Mouse (Mus musculus) liver, embryonic 11.5 days (tissue): ENCODE data around the gene Ggct. TPM values are rescaled to one million over a fixed set of nuclear protein-coding genes. Genes with fewer than 3 reads are reported as not detected.

Experiments used
- ATAC-seq: fragments of 200-750 bp; cut with Nextera tagmentation; replicated peaks from 2 replicates; pipeline ENCODE4 v1.8.0; 2017; ENCODE audit warnings: moderate number of reproducible peaks, mild to moderate bottlenecking, moderate TSS enrichment, moderate library complexity; ENCODE audit not compliant: low FRiP score
- DNase-seq: peaks from one replicate; pipeline ENCODE4 v3.0.0-alpha.2; 2017; ENCODE audit warnings: low spot score
- H3K27ac ChIP-seq: fragments of 300-500 bp; sonication (generic); 2 replicates; pipeline ENCODE4 v1.5.1; 2014; ENCODE audit warnings: mild to moderate bottlenecking, low read depth, low read length, control low read depth
- H3K27me3 ChIP-seq: fragments of 300-500 bp; sonication (generic); replicated peaks from 2 replicates; pipeline ENCODE4 v1.6.1; 2014; ENCODE audit warnings: low read length, mixed read lengths; ENCODE audit not compliant: control insufficient read depth, insufficient read depth
- H3K36me3 ChIP-seq: fragments of 300-500 bp; sonication (generic); 2 replicates; pipeline ENCODE4 v1.6.1; 2014; ENCODE audit warnings: mild to moderate bottlenecking, low read length, moderate library complexity, mixed read lengths; ENCODE audit not compliant: control insufficient read depth, insufficient read depth
- H3K4me1 ChIP-seq: fragments of 300-500 bp; sonication (generic); replicated peaks from 2 replicates; pipeline ENCODE4 v1.6.1; 2014; ENCODE audit warnings: low read length, mixed read lengths; ENCODE audit not compliant: control insufficient read depth, insufficient read depth
- H3K4me2 ChIP-seq: fragments of 300-500 bp; sonication (generic); 2 replicates; pipeline ENCODE4 v1.6.1; 2014; ENCODE audit warnings: mild to moderate bottlenecking, control low read depth, moderate library complexity
- H3K4me3 ChIP-seq: fragments of 300-500 bp; sonication (generic); 2 replicates; pipeline ENCODE4 v1.5.1; 2014; ENCODE audit warnings: low read depth, low read length, control low read depth
- H3K9ac ChIP-seq: fragments of 300-500 bp; sonication (generic); 2 replicates; pipeline ENCODE4 v1.6.1; 2014; ENCODE audit warnings: low read depth, low read length, control low read depth
- H3K9me3 ChIP-seq: fragments of 300-500 bp; sonication (generic); 2 replicates; pipeline ENCODE4 v1.6.1; 2016; ENCODE audit warnings: low read length, inconsistent platforms, mixed read lengths; ENCODE audit not compliant: control insufficient read depth
- WGBS: fragments of 180-500 bp; shearing (Covaris S2); extraction: QIAGEN DNeasy Blood & Tissue Kit; methylation state at CpG from one replicate; pipeline ENCODE4 v1.1.7; 2014; 5-methylcytosine and 5-hydroxymethylcytosine counted together
- polyA plus RNA-seq: library from polyadenylated mRNA; unstranded; fragments of >200 nt; fragmentation: Nextera tagmentation; extraction: Ambion mirVana; gene quantifications from 2 replicates; pipeline ENCODE4 v1.2.1, GENCODE M21; 2014

Gene Ggct
- polyA plus RNA-seq, 1 experiment from 2014 or later, result 11.8 TPM

- H3K4me3 ChIP-seq, result no peak overlapping the region
- H3K9me3 ChIP-seq, result no peaks in the 10 kb centered on the region
- DNase-seq, result no peak
- H3K27ac ChIP-seq, result no peak overlapping the region
- no peak overlapping the region for H3K4me2 ChIP-seq
- no peaks in the 10 kb centered on the region for H3K4me1 ChIP-seq
- H3K9ac ChIP-seq, result no peak overlapping the region
- 89% methylated on average over 4 of the region's 4 CpGs for WGBS
- H3K36me3 ChIP-seq, result no peaks in the 10 kb centered on the region
- H3K27me3 ChIP-seq, result no peaks in the 10 kb centered on the region
- ATAC-seq, result no peak
Observed at GRCm38 (mm10) chr6:54983526-54984050, 9.2 kb downstream of the Ggct start.

- no peaks in the 10 kb centered on the region for H3K4me1 ChIP-seq
- no peak overlapping the region for H3K4me2 ChIP-seq
- 88% methylated on average over 6 of the region's 6 CpGs for WGBS
- no peaks in the 10 kb centered on the region for H3K9me3 ChIP-seq
- no peak overlapping the region for H3K27ac ChIP-seq
- H3K36me3 ChIP-seq, result no peaks in the 10 kb centered on the region
- H3K9ac ChIP-seq, result no peak overlapping the region
- DNase-seq (no peak), ATAC-seq (no peak)
- no peaks in the 10 kb centered on the region for H3K27me3 ChIP-seq
- no peak overlapping the region for H3K4me3 ChIP-seq
Observed at GRCm38 (mm10) chr6:54979426-54979825, 13.3 kb downstream of the Ggct start.

- H3K4me2 ChIP-seq, result no peak overlapping the region
- ATAC-seq (no peak), DNase-seq (no peak)
- H3K4me1 ChIP-seq, result 0 out of 2 replicates have a peak, but pooled peaks cover 2% of the 10 kb centered on the region
- 53% methylated on average over 1 of the region's 1 CpGs for WGBS
- H3K9me3 ChIP-seq, result no peaks in the 10 kb centered on the region
- H3K4me3 ChIP-seq, result no peak overlapping the region
- no peak overlapping the region for H3K27ac ChIP-seq
- peaks cover 10% of the 10 kb centered on the region for H3K27me3 ChIP-seq
- H3K9ac ChIP-seq, result no peak overlapping the region
- no peaks in the 10 kb centered on the region for H3K36me3 ChIP-seq
Observed at GRCm38 (mm10) chr6:54975616-54976015, 17.1 kb downstream of the Ggct start.

- no peak overlapping the region for H3K4me2 ChIP-seq
- no peak overlapping the region for H3K27ac ChIP-seq
- ATAC-seq, result no peak
- no peaks in the 10 kb centered on the region for H3K36me3 ChIP-seq
- H3K4me1 ChIP-seq, result 0 out of 2 replicates have a peak, but pooled peaks cover 2% of the 10 kb centered on the region
- no peak overlapping the region for H3K4me3 ChIP-seq
- no peaks in the 10 kb centered on the region for H3K9me3 ChIP-seq
- peaks cover 10% of the 10 kb centered on the region for H3K27me3 ChIP-seq
- DNase-seq, result no peak
- no peak overlapping the region for H3K9ac ChIP-seq
- WGBS, result 64% methylated on average over 5 of the region's 5 CpGs
Observed at GRCm38 (mm10) chr6:54974501-54974900, 18.2 kb downstream of the Ggct start.

GRCm38 (mm10) chr6:54972929-54973211 lies 19.9 kb downstream of the Ggct start:
- H3K27ac ChIP-seq, result no peak overlapping the region
- 28% methylated on average over 5 of the region's 5 CpGs for WGBS
- H3K4me1 ChIP-seq, result 0 out of 2 replicates have a peak, but pooled peaks cover 2% of the 10 kb centered on the region
- peak overlapping the region; percentile 65 for H3K4me3 ChIP-seq
- peaks cover 12% of the 10 kb centered on the region for H3K27me3 ChIP-seq
- H3K4me2 ChIP-seq, result peak overlapping the region; percentile 92
- no peaks in the 10 kb centered on the region for H3K9me3 ChIP-seq
- H3K36me3 ChIP-seq, result no peaks in the 10 kb centered on the region
- DNase-seq (no peak), ATAC-seq (no peak)
- H3K9ac ChIP-seq, result no peak overlapping the region; the same call in 1 of the 2 replicates

- Histone ChIP-seq H3K9me3 (no peaks in the 10 kb centered on the region), H3K27ac (no peak within 1 kb of the TSS), H3K4me2 (peak within 1 kb of the TSS; percentile 92), H3K36me3 (no peaks in the 10 kb centered on the region), H3K9ac (peak within 1 kb of the TSS; percentile 42), H3K4me3 (peak within 1 kb of the TSS; percentile 65), H3K27me3 (peaks cover 16% of the 10 kb centered on the region), H3K4me1 (0 out of 2 replicates have a peak, but pooled peaks cover 2% of the 10 kb centered on the region)
- peak; percentile 76 for DNase-seq
- ATAC-seq, result peak; percentile 71
- WGBS, result 2% methylated on average over 53 of the region's 53 CpGs
Observed at GRCm38 (mm10) chr6:54972111-54972928, 20.4 kb downstream of the Ggct start, which contains the start of gene Nod1. Gene Nod1, minus strand, starts transcription at chr6:54972612.

GRCm38 (mm10) chr6:54971731-54972110 lies 21.0 kb downstream of the Ggct start:
- ATAC-seq, result no peak
- Histone ChIP-seq H3K36me3 (no peaks in the 10 kb centered on the region), H3K9me3 (no peaks in the 10 kb centered on the region), H3K9ac (peak overlapping the region; percentile 42; the same call in 1 of the 2 replicates), H3K4me1 (0 out of 2 replicates have a peak, but pooled peaks cover 2% of the 10 kb centered on the region), H3K4me2 (peak overlapping the region; percentile 92), H3K4me3 (peak overlapping the region; percentile 65), H3K27ac (no peak overlapping the region), H3K27me3 (peaks cover 16% of the 10 kb centered on the region)
- no peak for DNase-seq
- 30% methylated on average over 8 of the region's 8 CpGs for WGBS

GRCm38 (mm10) chr6:54970506-54970905 lies 22.2 kb downstream of the Ggct start:
- 0 out of 2 replicates have a peak, but pooled peaks cover 2% of the 10 kb centered on the region for H3K4me1 ChIP-seq
- no peaks in the 10 kb centered on the region for H3K9me3 ChIP-seq
- no peaks in the 10 kb centered on the region for H3K36me3 ChIP-seq
- no peak for ATAC-seq
- H3K27ac ChIP-seq, result no peak overlapping the region
- no peak for DNase-seq
- 67% methylated on average over 9 of the region's 9 CpGs for WGBS
- H3K4me3 ChIP-seq, result no peak overlapping the region
- no peak overlapping the region for H3K4me2 ChIP-seq
- H3K9ac ChIP-seq, result no peak overlapping the region
- peaks cover 16% of the 10 kb centered on the region for H3K27me3 ChIP-seq

GRCm38 (mm10) chr6:54969801-54970200 lies 22.9 kb downstream of the Ggct start:
- no peak for ATAC-seq
- Histone ChIP-seq H3K9ac (no peak overlapping the region), H3K36me3 (no peaks in the 10 kb centered on the region), H3K27ac (no peak overlapping the region), H3K4me2 (no peak overlapping the region), H3K4me3 (no peak overlapping the region), H3K9me3 (no peaks in the 10 kb centered on the region), H3K27me3 (peaks cover 16% of the 10 kb centered on the region), H3K4me1 (0 out of 2 replicates have a peak, but pooled peaks cover 2% of the 10 kb centered on the region)
- no peak for DNase-seq
- 77% methylated on average over 2 of the region's 2 CpGs for WGBS
